Mouse (Mus musculus): ENCODE results near the gene Pde8b. TPM values are rescaled to one million over a fixed set of nuclear protein-coding genes. Genes with fewer than 3 reads are reported as not detected.
A peak's percentile ranks its signal among the peaks of the same experiment; 100 is the strongest.

The Pde8b gene
- total RNA-seq, 4 experiments from 2014 or later, result 126 to 173 (median 151) TPM

DNA sequence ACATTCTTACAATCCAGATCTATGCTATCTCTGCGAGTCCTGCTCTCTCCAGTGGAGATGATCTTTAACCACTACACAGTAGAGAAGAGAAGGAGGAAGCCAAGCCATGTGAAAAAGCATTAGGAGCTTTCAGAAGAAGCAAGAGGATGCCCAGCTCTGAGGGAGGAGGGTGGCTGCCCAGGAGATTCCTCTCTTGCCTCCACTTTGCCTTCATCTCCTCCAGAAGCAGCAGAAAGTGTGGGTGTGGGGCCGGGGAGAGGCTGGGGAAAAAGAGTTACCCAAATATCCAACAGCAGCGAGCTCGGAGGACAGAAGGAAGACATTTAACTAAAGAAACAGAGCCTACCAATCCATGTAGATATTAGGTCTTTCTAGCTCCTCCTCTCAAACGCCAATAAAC is 164.1 kb downstream of the Pde8b start:
- no peak for DNase-seq (ENCODE audit: low spot score in 2 of 2)

DNA sequence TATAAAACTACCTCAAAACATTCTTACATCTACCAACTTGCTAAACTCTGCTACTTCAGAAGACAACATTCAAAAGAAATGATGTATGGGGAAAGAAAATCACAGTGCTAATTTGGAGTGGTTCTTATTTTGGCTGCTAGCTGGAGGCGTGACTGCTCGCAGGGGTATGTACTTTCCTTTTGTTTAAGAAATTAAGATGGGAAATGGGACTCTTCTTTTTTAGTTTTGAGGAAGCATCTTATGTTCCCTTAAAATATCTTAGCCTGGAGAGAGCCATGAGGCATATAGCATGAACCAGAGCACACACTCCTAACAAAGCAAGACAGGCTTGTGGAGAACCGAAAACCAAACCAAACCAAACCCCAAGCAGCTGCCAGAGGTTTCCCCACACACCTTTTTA is 167.5 kb downstream of the Pde8b start:
- no peak for DNase-seq (ENCODE audit: low spot score in 2 of 2)

DNA sequence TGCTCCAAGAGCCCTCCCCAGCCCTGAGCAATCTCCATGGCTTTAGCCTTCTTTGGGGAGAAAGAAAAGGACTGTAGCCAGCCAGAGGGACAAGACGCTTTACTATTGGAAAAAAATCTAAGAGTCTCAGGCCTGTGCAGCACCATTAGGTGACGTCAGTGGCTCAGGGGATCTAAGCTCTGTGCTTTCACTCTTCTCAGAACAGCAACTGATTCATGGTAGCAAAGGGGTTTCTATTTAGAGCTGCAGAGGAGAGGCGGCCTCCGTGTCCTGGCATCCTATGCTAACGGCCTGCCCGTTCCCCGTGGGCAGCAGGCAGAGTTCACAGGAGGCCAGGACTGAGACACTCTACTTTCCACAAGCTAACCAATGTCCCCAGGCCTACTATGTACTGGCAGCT is 169.1 kb downstream of the Pde8b start:
- peak in 1 of 2 experiments; percentile 73 for DNase-seq (ENCODE audit: low spot score in 2 of 2)

DNA sequence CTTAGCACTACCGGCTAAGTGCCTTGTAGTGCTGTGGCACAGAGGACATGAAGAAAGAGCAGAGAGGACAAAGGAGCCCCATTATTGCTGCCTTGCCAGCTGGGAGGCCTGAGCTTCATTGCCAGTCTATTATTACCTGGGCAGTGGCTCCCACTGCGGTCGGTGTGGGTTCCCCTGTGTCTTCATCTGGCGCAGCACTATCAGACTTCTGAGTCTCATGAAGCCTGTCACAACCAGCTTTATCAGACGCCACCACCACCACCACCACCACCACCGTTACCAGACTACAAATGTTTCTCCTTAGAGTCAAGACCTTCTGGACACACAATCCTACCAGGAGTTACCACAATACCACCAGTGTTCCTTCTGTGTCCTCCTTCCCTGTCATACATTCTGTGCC is 171.6 kb downstream of the Pde8b start:
- no peak for DNase-seq (ENCODE audit: low spot score in 2 of 2)

DNA sequence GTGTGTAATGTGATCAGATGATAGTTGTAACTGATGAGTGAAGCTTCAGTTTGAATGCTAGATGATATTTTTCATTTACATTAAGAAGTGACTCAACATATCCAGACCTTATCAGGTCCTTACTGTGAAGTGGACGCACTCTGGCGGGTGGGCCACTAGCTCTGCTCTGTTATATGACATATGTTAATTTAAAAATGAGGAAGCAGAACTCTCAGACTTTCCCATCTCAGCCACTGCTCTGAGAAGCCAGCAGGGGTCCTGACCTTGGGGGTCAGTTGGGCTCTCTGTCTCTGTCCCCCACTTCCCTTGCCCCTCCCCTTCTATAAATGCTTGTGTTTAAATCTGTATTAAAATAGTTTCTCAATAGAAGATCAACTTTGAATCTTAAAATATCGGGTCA is 172.4 kb downstream of the Pde8b start:
- no peak for DNase-seq (ENCODE audit: low spot score in 2 of 2)

DNA sequence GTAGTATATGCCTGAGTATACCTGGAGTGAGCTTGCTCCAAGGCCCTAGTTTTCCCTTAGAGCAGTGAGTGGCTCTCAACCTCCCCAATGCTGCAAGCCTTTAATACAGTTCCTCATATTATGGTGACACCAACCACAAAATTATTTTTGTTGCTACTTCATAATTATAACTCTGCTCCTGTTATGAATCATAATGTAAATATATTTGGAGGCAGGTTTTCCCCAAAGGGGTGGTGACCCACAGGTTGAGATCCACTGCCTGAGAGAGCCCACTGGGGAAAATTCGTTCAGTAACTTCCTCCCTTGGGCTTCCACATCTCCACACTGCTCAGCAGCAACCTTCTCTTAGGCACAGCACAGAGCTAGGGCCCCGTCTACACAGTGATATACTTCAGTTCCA is 174.0 kb downstream of the Pde8b start:
- DNase-seq (ENCODE audit: low spot score in 2 of 2), result no peak

DNA sequence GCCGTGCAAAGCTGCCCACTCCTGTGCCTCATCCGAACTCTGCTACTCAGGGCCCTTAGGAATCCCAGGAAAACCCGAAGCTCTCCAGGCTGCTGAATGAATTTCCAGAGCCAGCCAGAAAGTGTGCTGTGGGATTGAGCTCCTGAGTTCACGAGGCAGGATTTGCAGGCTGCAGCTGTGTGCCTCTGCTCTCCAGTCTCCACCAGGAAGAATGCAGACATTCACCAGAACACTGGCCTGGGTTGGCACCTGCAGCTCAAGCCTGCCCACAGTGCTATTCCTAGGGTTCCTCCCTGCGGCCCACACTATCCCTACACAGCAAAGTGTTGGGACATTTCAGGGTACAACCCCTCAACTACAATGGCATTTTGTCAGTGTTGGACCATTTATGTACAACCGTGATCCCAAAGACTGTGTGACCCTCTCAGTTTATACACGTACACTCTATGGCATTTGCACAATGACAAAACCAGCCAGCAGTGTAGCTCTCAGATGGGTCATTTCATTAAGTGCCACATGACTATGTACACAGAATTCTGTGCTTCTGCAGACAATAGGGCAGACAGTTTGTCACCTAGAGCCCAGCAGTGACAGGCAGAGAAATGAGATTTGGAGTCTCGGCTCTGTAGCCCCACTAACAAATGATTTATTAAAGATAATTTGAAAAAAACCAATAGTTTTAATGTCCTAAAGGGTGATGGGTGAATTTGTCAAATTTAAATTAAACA is 176.5 kb downstream of the Pde8b start:
- DNase-seq (ENCODE audit: low spot score in 2 of 2), result no peak

DNA sequence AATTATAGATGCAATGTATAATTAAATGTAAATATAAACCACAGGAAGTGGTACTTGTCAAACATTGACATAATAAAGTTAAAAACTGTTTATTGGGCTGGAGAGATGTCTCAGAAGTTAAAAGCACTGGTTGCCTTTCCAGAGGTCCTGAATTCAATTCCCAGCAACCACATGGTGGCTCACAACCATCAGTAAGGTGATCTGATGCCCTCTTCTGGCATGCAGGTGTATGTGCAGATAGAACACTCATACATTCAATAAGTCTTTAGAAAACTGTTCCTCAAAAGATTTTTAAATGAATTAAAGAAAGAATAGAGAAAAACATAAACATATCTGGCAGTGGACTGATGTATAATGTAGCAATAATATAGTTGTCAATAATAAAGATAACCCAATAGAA is 179.9 kb downstream of the Pde8b start:
- no peak for DNase-seq (ENCODE audit: low spot score in 2 of 2)

DNA sequence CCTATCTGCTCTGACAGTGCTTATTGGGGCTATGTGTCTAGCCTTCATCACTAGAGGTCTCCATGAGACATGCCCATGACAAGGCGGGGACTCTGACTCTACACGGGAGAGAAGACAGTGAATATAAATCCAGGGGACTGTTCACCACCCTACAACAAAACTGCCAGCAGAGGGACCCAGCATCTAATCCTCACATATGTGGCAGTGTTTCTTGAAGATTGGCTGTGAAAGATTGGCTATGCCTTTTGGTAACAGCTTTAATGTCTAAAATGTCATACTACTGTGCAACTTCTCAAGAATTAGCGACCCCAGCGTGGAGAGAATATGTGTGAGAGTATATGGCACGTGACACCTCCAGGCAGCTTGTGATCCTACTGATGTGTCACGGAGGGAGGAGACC is 182.3 kb downstream of the Pde8b start:
- DNase-seq (ENCODE audit: low spot score in 2 of 2), result no peak

DNA sequence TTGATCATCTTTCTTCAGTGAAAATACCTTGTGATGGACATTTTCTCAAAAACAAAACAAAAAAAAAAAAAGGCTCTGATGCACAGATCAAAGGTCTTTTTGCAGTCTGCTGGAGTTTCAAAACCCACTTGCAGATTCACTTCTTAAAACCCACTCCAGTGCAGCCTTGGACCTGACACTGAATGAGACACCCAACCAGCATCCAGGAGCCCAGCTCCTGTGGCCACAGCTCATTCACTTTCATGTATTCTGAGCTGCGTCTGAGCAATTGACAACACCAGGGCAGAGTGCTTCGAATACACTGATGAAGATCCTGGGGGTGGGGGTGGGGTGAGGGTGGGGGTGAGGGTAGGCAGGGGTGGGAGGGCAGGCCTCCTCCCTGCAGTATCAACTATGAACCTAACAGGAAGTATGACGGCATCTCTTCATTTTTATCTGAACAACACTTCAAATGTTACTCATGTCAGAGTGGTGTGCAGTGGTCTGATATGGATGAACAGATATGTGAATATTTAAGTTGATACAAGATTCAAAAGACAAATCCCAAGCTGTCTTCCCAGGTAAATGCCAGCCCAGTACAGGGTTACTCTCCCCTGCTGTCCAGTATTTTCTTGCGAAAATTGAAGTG is 186.6 kb downstream of the Pde8b start:
- DNase-seq (ENCODE audit: low spot score in 2 of 2), result no peak

DNA sequence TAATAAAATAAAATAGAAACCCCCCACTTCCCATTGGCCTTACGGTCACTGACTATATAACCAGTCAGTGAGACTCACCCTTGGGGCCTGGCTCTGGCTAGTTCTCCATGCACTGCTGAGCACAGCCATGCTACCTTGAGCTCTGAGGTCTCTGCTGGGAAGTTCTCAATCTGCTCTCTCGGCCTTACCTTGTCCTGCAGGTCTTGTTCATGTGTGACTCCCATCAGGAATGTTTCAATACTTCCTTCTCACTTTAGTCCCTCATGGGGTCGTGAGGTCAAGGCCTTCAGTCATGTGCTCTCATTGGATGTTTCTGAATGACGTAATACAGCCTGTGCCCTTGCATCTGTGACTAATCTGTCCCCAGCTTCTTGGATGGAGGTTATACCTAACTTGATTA is 191.3 kb downstream of the Pde8b start:
- no peak for DNase-seq (ENCODE audit: low spot score in 2 of 2)

DNA sequence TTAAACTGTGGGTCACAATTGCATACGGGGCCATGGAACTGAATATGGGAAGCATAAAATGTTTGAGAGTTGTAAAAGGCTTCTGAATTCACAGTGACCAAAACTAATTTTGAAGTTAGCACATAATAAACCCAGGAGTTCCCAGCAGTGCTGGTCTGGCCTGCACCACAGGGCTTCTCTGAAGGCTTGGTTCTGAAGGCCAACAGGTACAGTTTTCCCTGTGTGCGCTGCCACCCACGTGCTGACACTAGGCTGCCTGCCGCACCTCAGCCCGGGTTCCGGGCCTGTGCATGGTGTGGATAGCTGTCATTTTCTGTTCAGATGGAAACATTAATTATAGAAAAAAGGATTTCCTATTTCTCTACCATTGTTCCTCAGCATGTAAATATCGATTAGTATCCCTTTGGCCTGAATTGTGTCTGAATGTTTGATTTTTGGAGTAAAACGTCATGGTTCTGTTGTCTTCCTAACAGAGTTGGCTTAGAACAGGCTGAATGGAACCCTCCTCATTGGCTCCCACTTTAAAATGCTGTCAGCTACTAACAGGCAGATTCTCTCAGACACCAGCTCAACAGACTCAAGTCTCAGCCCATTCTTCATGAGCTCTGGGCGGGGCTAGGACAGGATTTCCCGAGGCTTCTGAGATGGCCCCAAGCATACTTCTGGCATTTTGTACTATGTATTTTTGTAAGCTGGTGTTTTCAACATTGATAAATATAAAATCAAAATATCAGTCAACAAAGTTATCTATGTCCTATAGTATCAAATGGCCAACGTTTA is 193.4 kb downstream of the Pde8b start:
- DNase-seq (ENCODE audit: low spot score in 2 of 2), result no peak

DNA sequence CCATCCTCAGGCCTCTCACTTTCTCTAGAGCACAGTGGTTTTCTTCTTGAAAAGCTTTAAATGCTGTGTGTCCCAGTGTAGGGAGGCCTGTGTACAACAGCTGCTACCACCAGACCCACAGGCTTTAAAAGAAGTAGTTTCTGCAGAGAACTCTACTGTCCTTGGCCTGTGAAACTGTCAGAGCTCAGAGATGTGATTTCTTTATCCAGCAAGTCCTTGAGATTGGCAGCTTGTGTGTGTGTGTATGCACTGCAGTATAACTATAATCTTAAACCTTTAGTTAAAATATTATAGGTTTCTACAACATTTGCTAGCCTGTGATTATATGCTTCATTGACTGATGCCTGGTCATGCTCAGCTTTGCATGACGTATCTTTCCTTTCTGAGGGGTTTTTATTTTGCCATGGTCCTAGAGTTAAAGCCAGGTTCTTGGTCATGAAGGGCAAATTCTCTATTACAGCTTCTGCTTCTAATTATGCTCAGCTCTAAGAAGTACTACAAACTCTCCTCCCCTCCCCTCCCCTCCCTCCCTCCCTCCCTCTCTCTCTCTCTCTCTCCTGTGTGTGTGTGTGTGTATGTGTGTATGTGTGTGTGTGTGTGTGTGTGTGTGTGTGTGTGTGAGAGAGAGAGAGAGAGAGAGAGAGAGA is 194.3 kb downstream of the Pde8b start:
- DNase-seq (ENCODE audit: low spot score in 2 of 2), result no peak

DNA sequence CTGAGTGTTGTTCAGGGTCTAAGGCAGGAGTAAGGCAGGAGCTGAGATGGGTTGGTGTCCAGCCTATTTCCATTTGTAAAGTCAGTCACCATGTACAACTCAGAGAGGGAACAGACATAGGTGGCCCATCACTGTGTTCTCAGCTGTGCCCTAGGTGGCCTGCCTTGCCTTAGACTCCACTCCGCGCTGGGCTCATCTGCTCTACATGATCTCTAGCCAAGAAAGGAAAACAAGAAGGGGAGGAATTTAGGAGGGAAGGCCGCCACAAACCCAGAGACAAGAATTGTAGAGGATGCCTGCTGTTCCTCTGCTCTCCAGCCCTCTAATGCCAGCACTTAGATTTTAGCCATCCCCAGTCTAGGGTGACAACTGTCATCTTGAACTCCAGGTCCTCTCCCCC is 197.7 kb downstream of the Pde8b start:
- no peak for DNase-seq (ENCODE audit: low spot score in 2 of 2)

DNA sequence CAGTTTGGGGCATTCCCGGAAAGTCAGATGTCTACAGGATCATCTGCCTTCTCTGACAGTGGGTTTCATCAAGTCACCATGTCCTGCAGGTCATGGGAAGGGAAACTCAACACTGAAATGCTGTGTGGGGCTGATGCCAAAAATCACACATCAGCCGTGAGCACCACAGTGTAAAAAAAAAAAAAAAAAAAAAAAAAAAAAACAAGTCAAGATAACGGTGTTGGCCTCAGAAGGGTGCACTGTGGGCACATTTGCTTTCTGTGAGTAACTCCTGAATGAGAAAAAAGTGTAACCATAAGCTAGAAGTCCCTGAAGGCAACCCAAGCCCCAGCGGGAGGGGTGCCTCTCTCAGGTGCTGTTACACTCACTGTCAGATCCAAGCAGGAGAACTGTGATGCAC is 199.7 kb downstream of the Pde8b start:
- DNase-seq (ENCODE audit: low spot score in 2 of 2), result no peak

DNA sequence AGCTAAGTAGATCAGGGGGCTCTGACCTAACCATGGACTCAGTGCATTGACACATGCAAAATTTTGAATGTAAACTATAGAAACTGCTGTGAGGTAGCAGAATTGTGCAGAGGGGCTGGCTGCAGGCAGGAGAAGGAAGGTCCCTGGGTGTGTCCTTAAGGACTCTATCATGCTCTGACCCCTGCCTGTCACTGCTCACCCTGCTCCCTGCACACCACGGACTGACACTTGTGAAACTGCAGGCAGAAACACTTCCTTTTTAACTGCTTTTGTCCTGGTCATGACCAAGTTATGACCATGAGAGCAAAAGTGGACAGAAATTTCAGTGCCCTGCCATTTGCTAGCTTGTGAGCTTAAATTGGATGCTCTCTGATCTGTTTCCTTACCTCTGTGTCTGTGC is 206.0 kb downstream of the Pde8b start:
- DNase-seq (ENCODE audit: low spot score in 2 of 2), result no peak

DNA sequence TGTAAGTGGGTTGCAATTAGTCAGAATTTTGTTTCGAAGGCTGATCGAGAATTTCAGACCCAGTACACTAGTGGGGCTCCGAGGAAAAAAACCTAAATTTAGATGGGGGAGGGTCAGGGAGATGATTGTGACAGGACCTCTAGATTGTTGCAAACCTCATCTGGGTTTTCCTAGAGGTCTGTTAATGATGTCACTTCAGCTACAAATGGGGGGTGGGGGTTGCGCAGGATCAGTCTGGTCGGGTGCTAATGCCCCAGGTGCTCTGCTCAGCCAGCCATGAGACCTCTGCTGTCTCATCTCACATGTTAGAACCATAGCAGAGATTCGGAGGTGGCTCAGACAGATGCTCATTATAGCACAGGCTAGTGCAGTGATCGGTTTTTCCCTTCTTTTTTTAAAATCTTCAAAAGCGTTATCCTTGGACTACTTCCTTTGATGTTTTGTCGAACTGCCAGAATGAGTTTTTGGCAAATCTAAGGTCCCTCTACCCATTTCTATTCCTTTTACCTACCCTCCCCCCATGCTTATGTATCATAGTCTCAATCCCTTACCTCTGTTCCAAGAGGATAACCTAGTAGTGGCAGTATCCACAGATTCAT is 209.9 kb downstream of the Pde8b start:
- no peak for DNase-seq (ENCODE audit: low spot score in 2 of 2)

DNA sequence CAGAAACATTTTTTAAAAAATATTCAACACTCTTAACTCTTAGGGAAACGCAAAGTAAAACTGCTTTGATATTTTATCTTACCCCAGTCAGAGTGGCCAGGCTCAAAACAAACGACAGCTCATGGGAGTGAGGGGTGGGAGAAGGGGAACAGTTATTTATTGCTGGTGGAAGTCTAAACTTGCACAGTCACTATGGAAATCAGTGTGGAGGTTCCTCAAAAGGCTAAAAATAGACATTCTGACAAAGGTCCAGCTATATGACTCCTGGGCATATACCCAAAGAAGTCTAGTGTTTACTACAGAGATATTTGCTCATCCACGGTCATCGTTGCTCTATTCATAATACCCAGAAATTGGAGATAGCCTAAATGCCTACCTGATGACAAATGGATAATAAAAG is 211.9 kb downstream of the Pde8b start:
- no peak for DNase-seq (ENCODE audit: low spot score in 2 of 2)

DNA sequence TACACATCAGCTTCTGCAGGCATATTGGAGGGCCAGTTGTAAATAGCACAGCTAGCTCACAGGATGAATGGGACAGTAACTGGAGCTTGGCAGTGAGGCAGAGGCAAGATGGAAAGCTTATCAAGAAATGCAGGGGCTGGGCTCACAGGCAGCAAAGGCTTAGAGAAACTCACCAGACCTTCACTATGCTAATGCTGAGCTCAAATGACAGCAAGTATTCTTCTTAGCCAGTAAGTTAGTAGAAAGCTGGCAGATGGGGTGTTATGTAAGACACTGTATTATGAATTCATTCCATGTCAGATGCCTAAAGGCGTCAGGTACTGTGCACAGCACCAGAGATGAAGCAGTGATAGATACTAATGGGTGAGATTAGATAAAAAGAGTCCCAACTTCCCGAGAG is 215.4 kb downstream of the Pde8b start:
- DNase-seq (ENCODE audit: low spot score in 2 of 2), result peak in 1 of 2 experiments; percentile 73

DNA sequence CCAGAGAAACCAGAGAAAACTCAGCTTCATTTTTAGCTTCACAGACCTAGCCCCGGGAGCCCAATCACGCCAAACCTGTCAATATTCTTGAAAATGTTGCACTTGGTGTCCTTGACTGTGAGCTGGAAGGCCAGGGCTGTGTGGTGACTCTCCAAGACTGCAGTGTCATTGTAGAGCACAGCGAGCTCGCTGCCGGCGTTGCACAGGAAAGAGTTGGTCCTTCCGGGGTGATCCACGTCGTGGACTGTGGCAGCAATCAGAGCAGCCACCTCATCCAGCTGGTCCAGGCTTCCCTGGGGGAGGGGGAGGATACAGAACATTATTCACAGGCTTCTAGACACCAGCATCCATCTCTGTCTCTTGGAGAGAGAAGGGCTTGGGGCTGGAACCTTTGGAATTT is 216.0 kb downstream of the Pde8b start:
- no peak for DNase-seq (ENCODE audit: low spot score in 2 of 2)

DNA sequence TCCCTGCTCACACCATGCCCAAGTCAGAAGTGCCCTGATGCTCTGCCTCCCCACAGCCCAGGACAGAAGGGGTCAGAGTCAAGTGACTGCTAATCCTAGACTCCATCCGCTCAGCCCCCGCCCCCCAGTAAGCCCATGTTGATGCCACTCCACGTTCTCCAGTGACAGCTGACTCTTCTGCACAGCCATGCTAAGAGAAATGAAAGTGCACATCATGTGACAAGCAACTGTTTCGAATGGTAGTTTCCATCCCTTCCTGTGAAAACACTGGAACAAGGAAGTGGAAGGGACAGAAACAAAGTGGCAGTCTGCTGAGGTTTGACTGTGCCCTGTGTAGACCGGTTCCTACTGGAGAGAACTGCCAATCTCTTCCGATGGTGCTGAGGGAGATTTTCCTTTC is 217.2 kb downstream of the Pde8b start:
- DNase-seq (ENCODE audit: low spot score in 2 of 2), result no peak
